Mouse (Mus musculus) testis, postnatal 10 days (tissue): ENCODE data around the gene Kdm6b.
"Not testable (repeated sequence)": the region's sequence is repeated elsewhere in the genome, so short reads cannot be mapped to it uniquely, and the experiment has no call there.

Experiments used
- DNase-seq: peaks from one replicate; pipeline ENCODE4 v3.0.0; 2021; ENCODE audit warnings: low spot score

Kdm6b gene

DNA sequence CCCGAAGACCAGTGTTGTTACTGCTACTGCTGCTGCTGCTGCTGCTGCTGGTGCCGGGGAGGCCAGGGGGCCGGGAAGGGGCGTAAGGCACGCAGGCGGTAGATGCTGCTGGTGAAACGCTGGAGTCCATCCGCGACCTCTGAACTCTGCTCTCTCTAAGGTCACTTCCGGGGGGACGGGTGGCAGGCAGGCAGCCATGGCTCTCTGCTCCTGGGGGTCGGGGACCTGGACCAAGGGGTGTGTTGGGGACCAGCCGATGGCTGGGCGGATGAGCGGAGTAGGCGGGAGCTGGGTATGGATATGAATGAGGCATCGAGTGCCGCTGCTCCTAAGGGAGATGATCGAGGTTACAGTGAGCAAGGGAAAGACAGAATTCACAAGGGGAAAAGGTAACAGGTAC, 7.2 kb downstream of the Kdm6b start:
- no peak for DNase-seq

DNA sequence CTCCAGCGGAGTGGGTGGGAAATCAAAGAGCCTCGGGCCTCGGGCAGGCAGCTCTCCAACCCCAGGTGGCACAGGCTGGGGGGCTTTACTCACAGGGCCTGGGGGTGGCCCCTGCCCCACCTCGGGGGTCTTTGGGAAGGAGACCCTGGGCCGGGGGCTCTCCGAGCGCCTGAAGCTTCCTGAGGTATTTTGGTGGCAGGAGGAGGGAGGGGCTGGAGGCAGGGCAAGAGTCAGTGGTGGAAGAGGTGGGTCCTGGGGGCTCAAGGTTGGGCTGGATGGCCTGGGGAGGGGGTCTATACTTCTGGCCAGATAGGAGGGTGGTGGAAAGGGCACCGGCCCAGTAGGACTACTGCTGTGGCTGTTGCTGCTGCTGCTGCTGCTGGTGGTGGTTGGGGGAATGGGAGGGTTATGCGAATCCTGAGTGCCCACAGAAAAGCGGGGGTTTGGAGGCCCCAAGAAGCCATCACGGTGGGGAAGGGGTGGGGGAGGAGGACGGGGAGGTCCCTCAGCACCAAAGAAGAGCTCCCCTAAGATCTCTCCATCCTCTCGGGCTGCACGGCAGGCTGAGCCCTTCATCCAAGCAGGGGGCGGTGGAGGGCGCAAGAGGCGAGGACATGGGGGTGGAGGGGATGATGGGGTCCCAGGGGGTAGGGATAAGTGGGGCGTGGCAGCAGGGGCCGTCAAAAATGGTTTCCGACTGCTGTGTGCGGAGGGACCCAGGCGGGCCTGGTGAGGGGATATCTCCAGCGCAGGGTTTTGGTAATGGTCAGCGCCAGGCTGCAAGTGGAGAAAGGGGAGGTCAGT, 7.9 kb downstream of the Kdm6b start:
- DNase-seq, result no peak

DNA sequence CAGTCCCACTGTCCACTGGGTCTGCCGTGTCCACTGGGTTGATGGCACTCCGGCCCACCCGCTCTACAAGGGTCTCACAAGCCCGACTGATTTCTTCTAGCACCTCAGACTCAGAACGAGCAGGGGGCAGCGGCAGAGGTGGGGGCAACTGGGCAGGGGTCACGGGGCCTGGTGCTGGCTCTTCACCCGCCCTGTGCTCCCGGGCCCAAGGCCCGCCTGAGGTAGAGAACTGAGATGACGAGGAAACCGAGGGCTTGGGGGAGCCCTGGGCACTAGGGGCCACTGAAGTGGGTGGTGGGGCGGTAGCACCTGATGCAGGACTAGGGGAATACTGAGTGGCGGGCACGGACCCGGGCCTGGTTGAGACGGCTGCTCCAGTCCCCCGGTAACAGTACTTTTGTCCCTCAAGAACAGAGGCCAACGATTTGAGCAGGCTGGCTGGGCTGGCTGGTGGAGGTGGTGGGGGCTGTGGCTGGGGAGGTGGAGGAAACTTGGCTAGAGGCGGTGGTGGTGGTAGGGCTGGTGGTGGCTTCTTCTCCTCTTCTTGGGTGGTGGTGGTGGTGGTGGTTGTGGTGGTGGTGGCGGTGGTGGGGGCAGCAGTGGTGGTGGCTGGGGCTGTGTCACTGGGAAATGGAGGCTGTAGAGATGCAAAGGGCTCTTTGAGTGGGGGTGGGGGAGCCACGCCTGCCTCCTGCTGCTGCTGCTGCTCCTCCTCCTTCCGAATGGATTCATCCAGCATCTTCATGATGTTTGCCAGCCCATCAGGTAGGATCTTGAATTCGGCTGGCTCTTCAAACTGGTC, 8.7 kb downstream of the Kdm6b start:
- no peak for DNase-seq

DNA sequence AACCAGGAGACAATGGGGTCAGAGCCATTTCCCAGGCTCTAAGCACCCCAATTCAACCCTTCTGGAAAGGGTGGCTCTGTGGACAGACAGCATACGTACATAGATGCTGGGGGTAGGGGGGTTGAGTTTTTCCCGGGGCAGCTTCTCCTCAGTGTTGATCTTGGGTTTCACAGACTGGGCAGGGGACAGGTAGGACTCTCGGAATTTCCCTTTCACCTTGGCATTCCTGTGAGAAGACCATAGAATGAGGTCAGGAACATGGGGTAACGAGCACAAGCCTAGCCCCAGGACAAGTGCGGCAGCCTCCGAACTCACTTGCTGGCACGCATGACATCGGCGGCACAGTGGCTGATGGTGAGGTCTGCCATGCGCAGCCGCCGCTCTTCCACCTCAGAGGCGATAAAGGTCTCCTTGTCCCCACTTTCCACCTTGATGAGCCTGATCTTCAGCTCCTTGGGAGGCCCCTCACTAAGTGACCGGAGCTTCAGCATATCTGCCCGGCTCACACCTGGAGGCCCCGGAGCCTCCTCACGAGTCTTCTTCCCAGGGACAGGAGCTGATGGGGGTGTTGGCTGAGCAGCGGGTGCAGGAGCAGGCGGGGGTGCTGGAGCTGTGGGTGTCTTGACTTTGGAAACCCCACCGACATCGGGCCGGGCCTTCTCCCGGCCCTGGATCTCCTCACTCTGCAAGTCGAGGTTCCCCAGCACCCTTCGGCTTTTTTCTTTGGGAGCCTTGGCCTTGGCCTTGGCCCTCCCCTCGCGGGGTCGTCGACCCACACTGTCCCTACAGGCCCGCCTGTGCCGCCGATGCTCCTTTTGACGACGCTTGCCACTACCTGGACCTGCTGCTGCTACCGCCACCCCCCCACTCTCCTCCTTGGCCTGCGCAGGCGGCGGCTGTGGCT, 9.5 kb downstream of the Kdm6b start:
- DNase-seq, result peak; percentile 52

DNA sequence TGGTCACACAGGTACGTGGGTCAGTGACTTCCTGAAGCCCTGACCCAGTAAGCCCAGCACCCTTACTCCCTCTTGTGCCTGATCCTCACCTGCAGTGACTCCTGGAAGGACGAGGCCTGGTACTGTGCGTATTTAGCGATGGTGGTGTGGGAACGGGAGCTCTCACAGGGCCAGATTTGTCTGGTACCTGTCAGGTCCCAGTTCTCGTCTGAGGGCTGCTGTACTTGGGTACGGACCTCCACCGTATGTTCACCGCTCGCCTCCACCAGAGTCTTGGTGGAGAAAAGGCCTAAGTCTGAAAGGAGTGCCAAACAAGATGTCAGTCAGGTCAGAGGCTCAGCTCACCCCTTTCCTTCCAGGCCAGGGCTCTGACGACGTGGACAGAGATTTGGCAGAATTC, 11.5 kb downstream of the Kdm6b start:
- DNase-seq, result no peak

DNA sequence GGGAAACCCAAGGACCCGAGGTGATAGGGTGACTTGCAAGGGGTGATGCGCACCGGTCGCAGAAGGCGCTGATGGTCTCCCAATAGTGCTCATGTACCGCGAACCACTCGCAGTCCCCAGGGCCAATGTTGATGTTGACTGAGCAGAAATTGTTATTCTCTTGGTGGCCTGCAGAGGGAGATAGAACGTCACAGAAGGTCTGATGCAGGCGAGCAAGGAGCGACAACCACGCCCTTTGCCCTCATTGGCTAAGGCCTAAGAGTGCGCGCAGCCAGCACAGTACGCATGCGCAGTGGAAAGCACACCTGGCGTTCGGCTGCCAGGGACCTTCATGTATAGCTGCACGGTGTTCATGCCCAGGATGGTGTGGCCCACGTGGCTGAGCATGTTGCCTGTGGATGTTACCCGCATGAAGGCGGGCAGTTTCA, 12.3 kb downstream of the Kdm6b start:
- peak; percentile 87 for DNase-seq

DNA sequence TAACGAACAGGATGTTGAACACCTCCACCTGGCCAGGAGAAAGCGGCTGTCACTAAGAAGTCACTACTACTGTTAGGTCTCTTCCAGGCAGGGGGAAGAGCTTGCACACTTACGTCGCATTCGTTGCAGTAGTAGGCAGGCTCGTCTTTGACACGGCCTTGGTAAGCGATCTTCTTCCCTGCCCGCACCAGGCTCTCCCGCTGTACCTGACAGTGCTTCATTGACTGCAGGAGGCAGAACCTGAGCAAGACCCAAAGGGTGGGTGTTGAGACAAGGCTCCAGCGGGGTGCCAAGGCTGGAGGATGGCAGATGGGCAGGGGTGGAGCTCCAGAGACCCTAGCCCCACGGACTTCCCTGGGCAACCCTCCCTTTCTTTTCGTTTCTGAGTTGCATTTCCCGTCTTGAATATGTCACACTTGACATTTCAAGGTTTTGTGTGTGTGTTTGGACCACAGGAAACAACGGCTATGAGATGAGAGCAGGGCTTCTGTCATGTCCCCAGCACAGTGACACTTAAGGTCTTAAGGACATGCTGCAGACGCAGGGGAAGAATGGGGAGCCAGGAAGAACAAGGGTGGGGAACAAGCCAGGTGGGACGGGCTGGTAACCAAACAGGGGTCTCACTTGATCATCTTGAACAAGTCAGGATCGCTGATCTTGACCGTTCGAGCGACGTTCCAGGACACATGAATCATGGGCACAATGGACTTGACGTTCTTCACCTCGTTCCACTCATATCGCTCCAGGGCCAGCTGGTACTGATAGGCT, 13.2 kb downstream of the Kdm6b start:
- DNase-seq, result no peak

DNA sequence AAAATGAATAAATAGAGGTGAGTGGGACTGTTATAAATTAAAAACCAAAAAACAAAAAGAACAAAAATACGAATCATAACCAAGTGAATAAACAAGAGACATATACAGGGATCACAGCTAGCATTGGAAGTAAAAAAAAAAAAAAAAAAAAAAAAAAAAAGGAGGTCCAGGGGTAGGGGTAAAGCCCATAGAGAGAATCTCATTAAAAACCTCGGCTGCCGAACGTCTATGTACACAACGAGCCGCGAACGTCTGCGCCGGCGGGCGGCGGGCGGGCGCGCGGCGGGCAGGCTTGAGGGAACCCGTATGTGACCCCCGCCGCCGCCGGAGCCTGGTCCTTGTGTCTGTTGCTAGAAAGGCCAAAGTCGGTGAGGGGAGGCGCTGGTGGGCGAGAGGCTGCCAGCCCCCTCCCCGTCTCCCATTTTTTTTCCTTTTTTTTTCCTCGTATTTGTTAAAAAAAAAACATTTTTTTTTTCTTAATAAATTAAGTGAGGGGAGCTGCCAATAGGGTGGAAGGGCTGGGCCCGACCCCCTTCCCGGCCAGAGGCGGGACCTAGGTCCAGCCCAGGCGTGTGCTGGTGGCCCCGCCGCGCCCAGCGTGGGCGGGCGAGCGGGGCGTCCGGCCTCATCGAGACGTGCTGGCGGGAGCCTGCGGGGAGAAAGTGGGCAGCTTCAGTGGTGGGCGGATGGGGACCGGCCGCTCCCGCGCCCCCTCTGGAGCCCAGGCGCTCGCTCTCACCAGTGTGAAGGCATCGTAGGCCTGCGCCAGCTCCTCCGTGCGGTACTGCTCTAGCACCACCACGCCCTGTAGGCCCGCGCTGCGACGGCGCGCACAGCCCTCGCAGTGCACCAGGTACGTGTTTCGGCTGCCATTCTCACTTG, 14.0 kb downstream of the Kdm6b start:
- DNase-seq, result peak; percentile 59

DNA sequence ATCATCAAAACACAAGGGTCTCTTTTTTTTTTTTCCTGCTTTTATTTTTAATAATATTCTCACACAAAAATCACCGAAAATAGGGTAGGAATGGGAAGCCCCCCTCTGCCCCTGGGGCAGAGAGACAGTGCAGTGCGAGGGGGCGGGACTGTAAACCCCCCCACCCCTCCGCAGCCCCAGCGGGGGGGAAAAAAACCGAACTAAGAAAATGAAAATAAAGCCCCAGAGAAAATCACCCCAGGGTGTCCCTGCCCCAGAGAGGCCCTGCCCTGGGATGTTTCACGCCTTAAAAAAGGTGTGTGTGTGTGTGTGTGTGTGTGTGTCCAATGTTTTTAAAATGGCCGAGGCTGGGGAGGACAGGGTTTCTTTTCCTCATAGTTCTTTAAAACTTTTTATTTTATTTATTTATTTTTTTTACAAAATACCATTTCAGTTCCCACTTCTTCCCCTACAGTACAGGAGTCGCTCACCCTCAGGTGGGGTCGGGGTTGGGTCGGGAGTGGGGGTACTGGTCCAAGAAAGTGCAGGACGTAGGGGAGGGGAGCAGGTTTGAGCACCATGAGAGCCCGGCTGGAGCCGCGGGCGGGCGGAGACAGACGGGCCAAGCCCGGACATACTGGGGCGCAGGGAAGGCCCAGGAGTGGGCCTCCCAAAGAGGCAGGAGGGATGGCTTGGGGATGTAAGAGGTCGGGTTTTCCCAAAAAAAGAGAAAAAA, 14.8 kb downstream of the Kdm6b start:
- DNase-seq, result no peak

DNA sequence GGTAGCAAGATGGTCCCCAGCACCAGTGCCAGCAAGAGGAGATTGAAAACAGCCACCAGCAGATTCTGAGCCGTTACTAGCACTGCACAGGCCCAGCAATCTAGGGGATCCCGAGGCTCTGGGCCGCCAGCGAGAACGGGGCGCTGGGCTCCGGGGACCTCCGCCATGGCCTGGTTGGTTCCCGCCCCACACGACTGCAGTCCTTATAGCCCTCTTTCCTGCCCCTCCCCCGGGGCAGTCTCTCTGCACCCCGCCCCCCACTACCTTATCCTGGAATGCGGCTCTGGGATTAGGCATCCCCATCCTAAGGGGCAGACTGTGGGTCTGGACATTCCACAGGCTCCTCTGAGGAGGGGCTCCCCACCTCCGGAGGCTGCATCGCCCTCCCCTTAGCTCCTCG, 15.4 kb downstream of the Kdm6b start, which contains the start of gene Tmem88:
TSS of gene Tmem88 (minus strand) at position 176 of the 400 bp plus-strand sequence.
- peak; percentile 63 for DNase-seq

DNA sequence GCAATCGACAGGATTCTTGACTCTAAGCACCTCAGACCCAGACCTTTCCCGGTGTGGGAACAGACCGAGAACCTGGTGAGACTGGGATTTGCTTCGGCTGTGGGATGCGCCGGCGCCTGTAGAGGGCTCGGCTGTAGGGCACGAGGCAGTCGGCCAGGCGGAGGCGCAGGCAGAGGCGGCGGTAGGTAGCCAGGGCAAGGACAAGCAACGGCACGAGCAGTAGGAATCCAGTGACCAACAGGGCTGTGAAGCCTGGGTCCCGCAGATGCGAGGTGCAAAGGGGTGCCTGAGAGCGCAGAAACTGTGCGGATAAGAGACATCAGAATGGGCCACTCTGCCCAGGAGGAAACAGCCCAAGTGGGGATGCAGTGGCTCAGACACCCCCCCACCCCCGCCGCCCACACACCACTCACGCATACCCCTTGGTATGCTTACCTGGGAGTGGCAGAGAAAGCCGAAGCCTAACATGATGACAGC, 15.9 kb downstream of the Kdm6b start:
- DNase-seq, result peak; percentile 66

DNA sequence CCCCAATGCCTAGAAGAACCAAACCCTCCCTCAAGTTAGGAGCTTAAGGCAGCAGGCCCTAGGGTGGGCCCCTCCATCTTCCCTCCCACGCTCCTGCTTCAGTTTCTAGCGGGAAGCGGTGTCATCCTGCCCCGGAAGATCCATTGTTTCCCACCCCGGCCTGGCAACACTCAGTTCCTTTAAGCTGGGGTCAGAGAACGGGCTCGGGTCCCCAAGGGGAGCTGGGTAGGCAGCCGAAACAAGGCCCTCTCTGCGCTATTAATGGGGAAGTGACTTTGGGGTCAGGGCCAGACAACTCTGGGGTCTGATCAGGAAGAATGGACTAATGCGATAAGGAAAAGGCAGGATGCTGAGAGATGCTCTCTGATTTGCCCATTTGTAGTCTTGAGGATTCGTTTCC, 16.7 kb downstream of the Kdm6b start:
- peak; percentile 57 for DNase-seq

DNA sequence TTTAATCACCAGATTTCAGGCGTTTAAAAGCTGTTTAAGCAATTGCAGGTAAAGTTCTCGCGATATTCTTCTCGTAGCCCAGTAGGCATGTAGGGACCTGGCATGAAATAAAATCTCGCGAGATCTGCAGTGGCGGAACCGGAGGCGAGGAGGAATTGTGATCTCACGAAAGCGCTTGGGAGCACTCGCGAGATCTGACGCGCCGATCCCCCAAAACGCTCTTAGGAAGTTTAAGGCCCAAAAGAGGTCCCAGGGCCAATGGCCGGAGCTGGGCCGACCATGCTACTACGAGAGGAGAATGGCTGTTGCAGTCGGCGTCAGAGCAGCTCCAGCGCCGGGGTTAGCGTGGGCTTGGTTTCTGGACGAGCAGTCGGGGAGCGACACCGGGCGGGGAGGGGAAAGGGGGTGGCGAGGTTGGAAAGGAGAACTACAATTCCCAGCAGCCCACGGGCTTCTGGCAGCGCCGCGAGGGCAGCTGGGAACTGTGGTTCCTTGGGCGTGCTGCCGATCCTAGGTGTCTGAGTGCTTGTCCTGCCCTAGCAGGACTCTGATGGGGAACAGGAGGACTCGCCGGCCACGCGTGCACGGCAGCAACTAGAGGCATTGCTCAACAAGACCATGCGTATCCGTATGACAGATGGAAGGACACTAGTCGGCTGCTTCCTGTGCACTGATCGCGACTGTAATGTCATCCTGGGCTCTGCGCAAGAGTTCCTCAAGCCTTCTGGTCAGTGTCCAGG, 17.7 kb downstream of the Kdm6b start:
- peak; percentile 91 for DNase-seq

DNA sequence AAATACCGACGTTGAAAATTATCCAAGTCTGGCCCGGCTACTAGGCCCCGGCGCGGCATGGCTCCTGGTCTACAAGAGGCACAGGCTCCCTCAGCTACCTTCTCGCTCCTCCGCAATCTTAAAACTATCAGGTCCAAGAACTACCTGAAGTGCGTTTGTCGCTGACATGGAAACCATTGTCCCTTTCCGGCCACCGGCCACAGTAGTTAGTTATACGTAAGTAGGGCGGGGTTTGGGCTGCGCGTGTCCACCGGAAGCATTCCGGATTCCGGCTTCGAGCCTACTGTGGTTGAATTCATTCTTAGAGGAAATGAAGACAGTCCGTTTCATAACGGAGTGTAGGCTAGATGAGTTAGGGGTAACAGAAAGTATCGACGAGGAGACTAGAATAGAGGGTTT, 18.2 kb downstream of the Kdm6b start, which contains the start of the genes Naa38 and Cyb5d1:
TSS of gene Naa38 (plus strand) at position 253 of the 399 bp plus-strand sequence.
TSS of gene Cyb5d1 (minus strand) at position 397 of the 399 bp plus-strand sequence.
- peak; percentile 86 for DNase-seq

DNA sequence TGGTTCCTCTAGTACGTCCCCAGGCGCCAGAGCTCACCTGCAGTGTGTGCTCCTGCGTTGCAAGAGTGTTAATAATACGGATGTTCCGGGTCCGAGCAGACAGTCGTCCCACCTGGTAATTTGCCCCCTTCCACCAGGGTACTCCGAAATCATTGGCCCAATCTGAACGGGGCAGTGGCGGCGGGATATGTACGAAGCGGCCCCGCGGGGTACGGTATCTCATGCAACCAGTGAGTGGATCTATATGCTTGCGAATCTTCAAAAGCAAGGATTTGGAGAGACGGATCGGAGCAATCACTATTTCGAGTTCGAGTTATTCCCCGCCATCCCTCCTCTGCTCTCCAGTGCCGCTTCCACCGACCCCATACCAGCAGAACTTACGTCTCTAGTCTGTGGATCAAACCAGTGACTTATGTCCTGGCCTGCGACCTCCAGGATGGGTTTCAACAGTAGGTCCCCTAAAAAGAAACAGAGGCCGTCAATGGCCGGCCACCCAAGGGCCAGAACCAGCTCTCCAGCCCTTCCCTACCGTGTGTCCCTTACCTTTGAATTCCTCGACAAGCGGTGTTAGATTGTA, 18.8 kb downstream of the Kdm6b start:
- DNase-seq, result not testable (repeated sequence)

DNA sequence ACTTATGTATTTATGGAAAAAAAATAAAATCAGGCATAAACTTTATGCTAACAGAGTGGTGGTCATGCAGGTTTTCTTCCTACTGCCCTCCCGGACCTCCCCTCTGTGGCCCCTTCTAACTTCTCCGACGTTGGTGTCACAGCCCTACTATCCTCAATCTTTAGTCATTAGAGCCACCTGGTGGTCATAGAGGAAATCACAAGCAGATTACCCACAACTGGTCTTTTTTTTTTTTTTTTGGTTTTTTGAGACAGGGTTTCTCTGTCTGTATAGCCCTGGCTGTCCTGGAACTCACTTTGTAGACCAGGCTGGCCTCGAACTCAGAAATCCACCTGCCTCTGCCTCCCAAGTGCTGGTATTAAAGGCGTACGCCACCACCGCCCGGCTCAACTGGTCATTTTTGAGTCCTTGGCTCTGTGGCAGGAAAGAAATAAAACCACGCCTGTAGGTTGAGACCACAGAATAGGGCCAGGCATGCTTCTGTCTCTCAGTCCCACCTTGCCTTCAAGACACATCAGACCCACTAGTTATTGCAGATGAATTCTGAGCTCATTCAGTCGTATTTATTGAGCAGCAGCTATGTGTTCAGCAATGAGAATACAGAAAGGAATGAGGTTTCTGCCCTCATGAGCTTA, 23.0 kb downstream of the Kdm6b start:
- DNase-seq, result peak; percentile 75

DNA sequence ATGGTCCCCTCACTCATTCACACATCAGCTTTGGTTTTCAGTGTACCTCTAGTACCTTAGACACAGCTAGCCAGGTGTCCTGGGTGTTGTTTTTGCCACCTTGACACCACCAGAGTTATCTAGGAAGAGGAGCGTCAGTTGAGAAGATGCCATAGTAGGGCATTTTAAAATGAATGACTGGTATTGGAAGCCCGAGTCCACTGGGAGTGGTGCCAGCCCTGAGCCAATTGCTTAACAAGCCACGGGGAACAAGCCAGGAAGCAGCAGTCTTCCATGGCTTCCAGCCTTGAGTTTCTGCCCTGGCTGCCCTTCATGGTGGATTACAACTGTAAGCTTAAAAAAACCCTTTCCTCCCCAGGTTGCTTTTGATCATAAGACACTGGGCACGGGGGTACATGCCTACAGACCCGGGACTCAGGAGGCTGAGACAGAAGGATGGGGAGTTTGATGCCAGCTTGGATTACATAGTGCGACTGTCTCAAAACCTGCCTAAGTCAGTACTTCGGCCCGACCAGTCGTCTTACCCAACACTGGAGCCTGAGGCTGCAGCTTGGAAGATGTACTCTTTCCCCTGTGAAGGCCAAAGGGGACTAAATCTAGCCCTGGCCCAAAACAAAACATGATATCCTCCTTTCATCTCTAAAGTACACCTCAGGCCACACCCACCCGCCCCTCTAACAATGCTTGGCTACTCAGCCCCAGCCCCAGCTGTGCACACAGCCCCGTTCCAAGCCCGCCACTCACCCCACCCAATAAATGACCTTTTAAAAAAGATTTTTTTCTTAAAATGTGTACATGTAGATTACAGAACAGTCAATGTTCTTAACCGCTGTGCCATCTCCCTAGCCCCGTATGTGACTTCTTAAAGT, 23.7 kb downstream of the Kdm6b start:
- peak; percentile 64 for DNase-seq
